Mouse (Mus musculus): ENCODE measurements at regions not wholly inside any gene's neighbourhood (a gene's known extent, or its start where the extent isn't known, plus 50 kb on each side); places are given as distances from the start of the nearest gene placed in this dataset.

DNA sequence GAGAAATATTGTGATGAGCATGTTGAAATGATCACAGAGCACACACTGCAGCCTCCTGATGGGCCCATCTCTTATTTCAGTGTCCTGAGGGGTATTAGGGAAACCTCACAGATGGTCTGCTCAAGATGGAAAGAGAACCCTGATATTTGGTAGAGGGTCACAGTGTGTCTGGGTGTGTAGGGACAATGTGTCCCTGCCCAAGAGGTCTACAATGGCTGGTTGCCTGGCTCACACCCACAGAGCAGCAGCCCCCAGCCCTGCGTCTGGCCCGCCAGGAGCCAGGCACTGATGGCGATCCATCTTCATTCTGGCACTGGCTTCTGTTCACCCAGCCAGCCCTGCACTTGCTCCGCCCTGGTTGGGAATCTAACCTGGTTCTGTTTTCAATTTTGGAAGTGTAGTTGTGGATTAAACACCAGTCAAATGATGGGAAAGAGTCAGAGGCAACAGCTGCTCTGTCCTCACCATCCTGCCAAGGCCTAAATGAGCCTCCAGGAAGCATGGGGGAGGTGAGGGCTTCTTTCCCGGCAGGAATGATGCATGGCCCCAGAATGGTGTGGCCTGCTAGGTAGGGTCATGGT, 216.5 kb upstream of the Mki67 start:
- no peaks in the 10 kb centered on the region for H3K27me3 ChIP-seq (ENCODE audit: control insufficient read depth in 1 of 2, insufficient read depth in 2 of 2, low read length in 2 of 2)

DNA sequence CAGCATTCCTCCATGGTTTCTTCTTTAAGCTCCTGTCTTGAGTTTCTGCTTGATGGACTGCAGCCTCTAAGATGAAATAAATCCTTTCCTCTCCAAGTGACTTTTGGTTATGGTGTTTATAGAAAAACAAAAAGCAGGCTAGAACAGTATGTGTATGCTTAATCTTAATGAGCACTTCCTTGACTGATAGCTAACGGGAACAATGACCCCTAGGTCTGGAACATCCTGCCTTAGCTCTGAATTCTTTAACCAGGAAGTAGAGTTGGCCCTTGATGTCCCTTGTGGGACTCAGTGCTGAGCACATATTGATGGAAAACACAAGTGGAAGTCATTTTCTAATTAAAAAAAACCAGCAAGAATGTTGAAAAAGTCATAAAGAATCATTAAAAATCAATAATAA, 219.0 kb upstream of the Mki67 start:
- no peak for TF ChIP-seq CHD2 (IDR thresholded peaks at IDR 0.05; ENCODE audit: low read length)
- TF ChIP-seq NELFE (IDR thresholded peaks at IDR 0.05; ENCODE audit: low read depth, low read length), result no peak
- no peak for TF ChIP-seq TBP (IDR thresholded peaks at IDR 0.05; ENCODE audit: low read depth, low read length)
- TF ChIP-seq NRF1 (IDR thresholded peaks at IDR 0.05; ENCODE audit: insufficient read depth, low read depth, low read length, poor library complexity, severe bottlenecking), result no peak
- no peak for TF ChIP-seq ZMIZ1 (IDR thresholded peaks at IDR 0.05; ENCODE audit: low read depth, low read length)
- no peak for TF ChIP-seq SIN3A (IDR thresholded peaks at IDR 0.05; ENCODE audit: low read length)
- TF ChIP-seq ZC3H11A (IDR thresholded peaks at IDR 0.05; ENCODE audit: low read depth, low read length), result no peak
- TF ChIP-seq MYB (IDR thresholded peaks at IDR 0.05; ENCODE audit: low read depth, low read length), result no peak
- no peak for TF ChIP-seq RAD21 (IDR thresholded peaks at IDR 0.05; ENCODE audit: low read depth, low read length)
- no peak for TF ChIP-seq ZKSCAN1 (IDR thresholded peaks at IDR 0.05; ENCODE audit: low read depth, low read length)
- TF ChIP-seq ZNF384 (IDR thresholded peaks at IDR 0.05; ENCODE audit: low read depth, low read length), result no peak
- TF ChIP-seq POLR2AphosphoS2 (IDR thresholded peaks at IDR 0.05; ENCODE audit: low read length), result no peak
- TF ChIP-seq CTCF (IDR thresholded peaks at IDR 0.05 in 2 of 3, conservative IDR thresholded peaks at IDR 0.05 in 1 of 3; ENCODE audit: control insufficient read depth in 1 of 3, insufficient read depth in 1 of 3, low read depth in 2 of 3, low read length in 3 of 3, poor library complexity in 1 of 3, severe bottlenecking in 1 of 3), result no peak
- no peak for TF ChIP-seq MAX (IDR thresholded peaks at IDR 0.05; ENCODE audit: low read length)
- TF ChIP-seq SMC3 (IDR thresholded peaks at IDR 0.05; ENCODE audit: low read depth, low read length), result no peak
- no peak for TF ChIP-seq MYC (IDR thresholded peaks at IDR 0.05; ENCODE audit: low read depth, low read length)
- no peak for TF ChIP-seq TAL1 (IDR thresholded peaks at IDR 0.05; ENCODE audit: low read length)
- H3K9me3 ChIP-seq (replicated peaks; ENCODE audit: insufficient read depth, low read length), result no peaks in the 10 kb centered on the region

More for the DNA sequence above, 216.5 kb upstream of the Mki67 start:
- DNase-seq (ENCODE audit: low read depth, low spot score), result no peak
- H3K4me1 ChIP-seq (ENCODE audit: control insufficient read depth in 1 of 2, insufficient read depth in 2 of 2, low read length in 2 of 2), result no peaks in the 10 kb centered on the region
- no peak overlapping the region for H3K27ac ChIP-seq (ENCODE audit: control insufficient read depth, low read depth, low read length)
- H3K9me3 ChIP-seq (replicated peaks; ENCODE audit: insufficient read depth, low read length), result no peaks in the 10 kb centered on the region
- TF ChIP-seq CTCF (IDR thresholded peaks at IDR 0.05 in 2 of 3, conservative IDR thresholded peaks at IDR 0.05 in 1 of 3; ENCODE audit: control insufficient read depth in 1 of 3, insufficient read depth in 1 of 3, low read depth in 2 of 3, low read length in 3 of 3, poor library complexity in 1 of 3, severe bottlenecking in 1 of 3) (no peak), EP300 (IDR thresholded peaks at IDR 0.05; ENCODE audit: low read depth in 1 of 2, low read length in 2 of 2) (no peak), MAZ (IDR thresholded peaks at IDR 0.05; ENCODE audit: low read depth, low read length) (no peak), ETS1 (IDR thresholded peaks at IDR 0.05; ENCODE audit: low read depth, low read length) (no peak), SIN3A (IDR thresholded peaks at IDR 0.05; ENCODE audit: low read length) (no peak), HCFC1 (IDR thresholded peaks at IDR 0.05; ENCODE audit: low read depth, low read length) (no peak), TAL1 (IDR thresholded peaks at IDR 0.05; ENCODE audit: low read length) (no peak), CHD2 (IDR thresholded peaks at IDR 0.05; ENCODE audit: low read length) (no peak), TCF12 (IDR thresholded peaks at IDR 0.05; ENCODE audit: low read depth, low read length) (no peak), RCOR1 (IDR thresholded peaks at IDR 0.05; ENCODE audit: low read depth, low read length) (no peak), JUND (IDR thresholded peaks at IDR 0.05; ENCODE audit: low read depth, low read length) (no peak), POLR2AphosphoS5 (IDR thresholded peaks at IDR 0.05; ENCODE audit: borderline replicate concordance, low read depth, low read length) (no peak), E2F4 (IDR thresholded peaks at IDR 0.05; ENCODE audit: borderline replicate concordance, low read depth, low read length) (no peak), ZNF384 (IDR thresholded peaks at IDR 0.05; ENCODE audit: low read depth, low read length) (no peak), ZMIZ1 (IDR thresholded peaks at IDR 0.05; ENCODE audit: low read depth, low read length) (no peak), ZKSCAN1 (IDR thresholded peaks at IDR 0.05; ENCODE audit: low read depth, low read length) (no peak), BHLHE40 (IDR thresholded peaks at IDR 0.05; ENCODE audit: borderline replicate concordance, low read depth, low read length) (no peak), NRF1 (IDR thresholded peaks at IDR 0.05; ENCODE audit: insufficient read depth, low read depth, low read length, poor library complexity, severe bottlenecking) (no peak)
- H3K79me2 ChIP-seq (ENCODE audit: control insufficient read depth, insufficient read depth, low read length, poor library complexity), result no peaks in the 10 kb centered on the region
- no peaks in the 10 kb centered on the region for H3K36me3 ChIP-seq (ENCODE audit: control insufficient read depth in 1 of 2, insufficient read depth in 2 of 2, low read length in 2 of 2)
- no peak overlapping the region for H3K9ac ChIP-seq (ENCODE audit: control insufficient read depth, low read depth, low read length, poor library complexity, severe bottlenecking)
- no peak overlapping the region for H3K4me3 ChIP-seq (ENCODE audit: control insufficient read depth in 1 of 2, insufficient read depth in 1 of 2, low read depth in 2 of 2, low read length in 2 of 2)

More for the DNA sequence above, 219.0 kb upstream of the Mki67 start:
- H3K27ac ChIP-seq (ENCODE audit: control insufficient read depth, low read depth, low read length), result no peak overlapping the region
- no peaks in the 10 kb centered on the region for H3K4me1 ChIP-seq (ENCODE audit: control insufficient read depth in 1 of 2, insufficient read depth in 2 of 2, low read length in 2 of 2)
- no peak overlapping the region for H3K9ac ChIP-seq (ENCODE audit: control insufficient read depth, low read depth, low read length, poor library complexity, severe bottlenecking)
- H3K27me3 ChIP-seq (ENCODE audit: control insufficient read depth in 1 of 2, insufficient read depth in 2 of 2, low read length in 2 of 2), result no peaks in the 10 kb centered on the region
- H3K36me3 ChIP-seq (ENCODE audit: control insufficient read depth in 1 of 2, insufficient read depth in 2 of 2, low read length in 2 of 2), result no peaks in the 10 kb centered on the region
- no peak overlapping the region for H3K4me3 ChIP-seq (ENCODE audit: control insufficient read depth in 1 of 2, insufficient read depth in 1 of 2, low read depth in 2 of 2, low read length in 2 of 2)
- no peaks in the 10 kb centered on the region for H3K79me2 ChIP-seq (ENCODE audit: control insufficient read depth, insufficient read depth, low read length, poor library complexity)
- no peak for DNase-seq (ENCODE audit: low read depth, low spot score)

All from MEL (cell line).